Mouse (Mus musculus) cerebellum, adult 2 months (tissue): ENCODE results near the gene Cd38. TPM values are rescaled to one million over a fixed set of nuclear protein-coding genes. Genes with fewer than 3 reads are reported as not detected.

Experiments
- DNase-seq, 2 experiments: peaks; one replicate each; pipeline ENCODE4 v3.0.0; 2021
- H3K27ac ChIP-seq: fragments of 200-500 bp; 2 replicates; pipeline ENCODE4 v1.5.1; 2012; ENCODE audit warnings: low read length, control low read depth, inconsistent platforms; ENCODE audit not compliant: insufficient read depth
- H3K27me3 ChIP-seq: fragments of 200-500 bp; 2 replicates; pipeline ENCODE4 v1.6.1; 2012; ENCODE audit warnings: inconsistent platforms, mild to moderate bottlenecking, low read length, moderate library complexity; ENCODE audit not compliant: control insufficient read depth, insufficient read depth
- H3K4me1 ChIP-seq: fragments of 200-500 bp; 2 replicates; pipeline ENCODE4 v1.6.1; 2011; ENCODE audit warnings: low read length; ENCODE audit not compliant: control insufficient read depth, insufficient read depth
- H3K4me3 ChIP-seq: fragments of 200-500 bp; replicated peaks from 2 replicates; pipeline ENCODE3; 2011; ENCODE audit warnings: mild to moderate bottlenecking, low read depth, low read length, control low read depth; ENCODE audit not compliant: insufficient read depth
- CTCF ChIP-seq: fragments of 200-500 bp; IDR thresholded peaks from 2 replicates; pipeline ENCODE4 v1.5.1; 2011; ENCODE audit warnings: low read depth, mild to moderate bottlenecking, control low read depth, low read length, moderate library complexity, borderline replicate concordance; ENCODE audit not compliant: insufficient read depth
- POLR2A ChIP-seq: fragments of 200-500 bp; IDR thresholded peaks from 2 replicates; pipeline ENCODE4 v1.6.1; 2011; ENCODE audit warnings: low read length, control low read depth, borderline replicate concordance; ENCODE audit not compliant: insufficient read depth
- WGBS: fragments of 180-500 bp; shearing (Covaris S2); methylation state at CpG from one replicate; pipeline ENCODE4 v1.1.7; 2018; 5-methylcytosine and 5-hydroxymethylcytosine counted together
- polyA plus RNA-seq: library from polyadenylated mRNA; depleted of rRNA; stranded (reverse); fragments of >200 nt; gene quantifications from 2 replicates; pipeline ENCODE4 v1.2.3, GENCODE M21; 2012

Gene Cd38
- polyA plus RNA-seq, 1 experiment: 14.6 TPM

- no peak for DNase-seq
- H3K4me1 ChIP-seq: no peaks in the 10 kb centered on the region
- 87% methylated on average over 9 of the region's 9 CpGs for WGBS
- H3K4me3 ChIP-seq: no peak overlapping the region
- H3K27me3 ChIP-seq: no peaks in the 10 kb centered on the region
- no peak overlapping the region for H3K27ac ChIP-seq
- TF ChIP-seq POLR2A (no peak), CTCF (no peak)
Observed at GRCm38 (mm10) chr5:43827366-43827765, 41.0 kb upstream of the Cd38 start.

DNA sequence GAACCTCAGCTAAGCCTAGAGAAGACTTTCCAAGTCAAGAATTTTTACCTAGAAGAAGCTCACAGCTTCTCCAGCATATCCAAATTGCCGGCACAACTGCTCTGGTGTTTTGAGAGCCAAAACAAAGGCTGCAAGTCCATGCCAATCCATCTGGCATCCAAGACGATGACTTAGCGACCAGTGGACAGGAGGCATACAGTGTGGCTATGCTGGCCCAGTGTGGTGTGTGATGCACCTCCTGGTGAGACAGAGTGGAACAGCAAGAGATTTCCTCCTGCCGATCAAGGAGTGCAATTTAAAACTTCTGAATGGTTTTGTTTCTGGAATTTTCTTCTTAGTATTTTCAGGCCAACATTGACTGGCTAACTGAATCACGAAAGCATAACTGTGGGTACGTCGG is 31.8 kb upstream of the Cd38 start:
- WGBS: 42% methylated on average over 7 of the region's 7 CpGs
- Histone ChIP-seq H3K27ac (no peak overlapping the region), H3K4me3 (no peak overlapping the region), H3K27me3 (no peaks in the 10 kb centered on the region), H3K4me1 (peaks cover 3% of the 10 kb centered on the region; the same call in 1 of the 2 replicates)
- TF ChIP-seq POLR2A: no peak
- TF ChIP-seq CTCF: no peak
- peak; percentile 14 to 48 for DNase-seq

DNA sequence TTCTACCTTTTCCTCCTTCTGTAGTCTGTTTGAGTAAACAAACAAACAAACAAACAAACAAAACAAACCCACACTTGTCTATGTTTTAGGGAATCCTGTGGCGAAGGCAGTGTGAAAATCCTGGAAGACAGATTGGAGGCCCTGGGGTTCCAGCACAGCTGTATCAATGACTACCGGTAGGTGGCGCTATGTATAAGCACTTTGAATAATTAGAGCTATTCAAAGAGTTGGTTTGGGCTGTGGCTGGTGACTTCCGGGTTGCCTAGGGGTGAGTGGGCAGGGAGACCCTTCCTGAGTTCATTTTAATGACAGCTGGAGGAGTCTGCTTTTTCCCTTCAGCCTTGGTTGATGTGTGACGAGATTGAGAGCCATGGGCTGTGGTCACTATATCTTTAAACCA is 31.0 kb upstream of the Cd38 start:
- Histone ChIP-seq H3K27ac (no peak overlapping the region), H3K4me1 (peaks cover 3% of the 10 kb centered on the region; the same call in 1 of the 2 replicates), H3K4me3 (no peak overlapping the region), H3K27me3 (no peaks in the 10 kb centered on the region)
- peak; percentile 68 for TF ChIP-seq CTCF
- TF ChIP-seq POLR2A: no peak
- WGBS: 41% methylated on average over 5 of the region's 5 CpGs
- peak; percentile 40 to 42 for DNase-seq

DNA sequence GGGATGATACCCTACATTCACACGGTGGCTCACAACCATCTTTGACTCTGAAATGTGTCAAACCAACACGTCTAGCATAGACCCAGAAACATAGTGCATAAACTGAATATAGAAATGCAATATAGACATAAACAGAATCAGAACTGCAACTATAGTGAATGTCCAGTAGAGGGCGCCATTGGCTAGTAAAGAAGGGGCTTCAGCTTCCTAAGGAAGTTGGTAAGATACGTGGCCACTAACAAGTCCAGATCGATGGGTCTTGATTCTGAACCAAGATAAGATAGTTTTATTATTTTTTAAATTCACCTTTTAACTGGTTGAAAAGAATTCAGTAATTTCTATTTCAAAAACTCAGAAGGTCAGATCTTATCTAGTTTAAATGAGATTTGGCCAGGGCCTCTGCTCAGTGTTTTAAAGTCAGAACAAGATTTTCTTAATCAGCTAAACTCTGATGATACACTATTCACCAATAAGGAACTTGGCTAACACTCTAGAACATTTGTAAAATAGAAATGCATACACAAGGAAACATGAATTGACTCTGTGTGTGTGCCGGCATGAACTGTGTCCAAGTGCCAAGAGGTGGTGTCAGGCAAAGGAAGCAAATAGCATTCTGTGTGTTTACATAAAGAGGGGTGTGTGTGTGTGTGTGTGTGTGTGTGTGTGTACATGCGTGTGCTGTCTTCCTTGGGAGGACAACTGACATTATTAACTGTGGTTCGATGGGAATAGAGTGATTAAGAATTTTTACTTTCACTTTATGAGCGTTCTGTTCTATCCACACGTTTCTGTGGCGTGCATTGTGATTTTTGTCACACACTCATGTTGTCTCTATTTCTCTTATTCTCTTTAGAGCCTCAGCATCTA is 27.0 kb upstream of the Cd38 start:
- 38% methylated on average over 11 of the region's 11 CpGs for WGBS
- TF ChIP-seq POLR2A (no peak), CTCF (peak; percentile 44; the same call in 1 of the 2 replicates)
- Histone ChIP-seq H3K27ac (no peak overlapping the region), H3K4me3 (peak overlapping the region; percentile 45), H3K4me1 (peaks cover 3% of the 10 kb centered on the region; the same call in 1 of the 2 replicates), H3K27me3 (no peaks in the 10 kb centered on the region)
- DNase-seq: peak; percentile 16 to 47

- no peaks in the 10 kb centered on the region for H3K27me3 ChIP-seq
- WGBS: 70% methylated on average over 5 of the region's 5 CpGs
- DNase-seq: no peak
- no peak overlapping the region for H3K27ac ChIP-seq
- TF ChIP-seq POLR2A (no peak), CTCF (no peak)
- no peak overlapping the region for H3K4me3 ChIP-seq
- H3K4me1 ChIP-seq: no peaks in the 10 kb centered on the region
Observed at GRCm38 (mm10) chr5:43842011-43842285, 26.4 kb upstream of the Cd38 start.

GRCm38 (mm10) chr5:43842576-43843155 is 25.7 kb upstream of the Cd38 start:
- 58% methylated on average over 3 of the region's 3 CpGs for WGBS
- no peak for TF ChIP-seq CTCF
- no peak for TF ChIP-seq POLR2A
- no peaks in the 10 kb centered on the region for H3K27me3 ChIP-seq
- no peak overlapping the region for H3K4me3 ChIP-seq
- H3K27ac ChIP-seq: no peak overlapping the region
- no peaks in the 10 kb centered on the region for H3K4me1 ChIP-seq
- DNase-seq: no peak

- TF ChIP-seq CTCF (no peak), POLR2A (no peak)
- Histone ChIP-seq H3K4me3 (no peak overlapping the region), H3K4me1 (no peaks in the 10 kb centered on the region), H3K27ac (no peak overlapping the region), H3K27me3 (no peaks in the 10 kb centered on the region)
- DNase-seq: peak in 1 of 2 experiments; percentile 23
- 40% methylated on average over 5 of the region's 5 CpGs for WGBS
Observed at GRCm38 (mm10) chr5:43845083-43845482, 23.3 kb upstream of the Cd38 start.

DNA sequence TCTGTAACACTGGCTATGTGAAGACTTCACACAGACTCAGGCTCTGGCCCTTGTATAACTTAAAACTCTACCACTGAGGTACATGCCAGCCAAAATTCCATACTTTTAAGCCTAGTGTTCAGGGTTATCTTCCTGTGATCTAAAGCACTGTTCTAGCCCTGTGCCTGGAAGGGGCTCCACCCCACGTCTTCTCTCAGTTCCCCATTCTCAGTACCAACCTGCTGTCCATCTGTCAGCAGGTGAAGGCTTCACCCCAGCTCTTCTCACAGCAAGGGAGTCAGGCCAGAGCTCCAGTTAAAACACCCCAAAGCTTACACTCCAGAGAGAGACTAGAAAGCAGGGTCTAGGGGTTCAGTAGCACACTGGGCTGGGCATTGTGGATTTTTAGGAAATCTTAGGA is 22.7 kb upstream of the Cd38 start:
- WGBS: 54% methylated on average over 1 of the region's 1 CpGs
- DNase-seq: no peak
- no peak overlapping the region for H3K4me3 ChIP-seq
- H3K27ac ChIP-seq: no peak overlapping the region
- H3K27me3 ChIP-seq: no peaks in the 10 kb centered on the region
- TF ChIP-seq CTCF: no peak
- TF ChIP-seq POLR2A: no peak
- H3K4me1 ChIP-seq: no peaks in the 10 kb centered on the region
